Comparison of ENCODE assay signal across 12 mouse cellular contexts in genomic region chr7:133707301-133707700, GRCm38 (mm10). TPM values are rescaled to one million over a fixed set of nuclear protein-coding genes. Genes with fewer than 3 reads are reported as not detected.
A peak's percentile ranks its signal among the peaks of the same experiment; 100 is the strongest.
DNase-seq lines count a peak whose midpoint lies in the region; ATAC-seq and TF ChIP-seq lines count a peak whose summit lies in the region.
"Had no signal": no experiment of that assay in that cellular context is flagged by ENCODE, and none has a peak within 500 bp of the region (broad histone marks: within the 10 kb centered on the region; RNA-seq: fewer than 3 reads in every experiment).

No protein-coding gene starts in this region.

- TF ChIP-seq CTCF in hindbrain, postnatal 0 days (IDR thresholded peaks at IDR 0.05; ENCODE audit: low read depth): peak; percentile 24; the same call in 1 of the 2 replicates
- peak in 1 of 3 experiments; percentile 29; a peak in 3 of 6 replicates for TF ChIP-seq CTCF in MEL (IDR thresholded peaks at IDR 0.05 in 2 of 3, conservative IDR thresholded peaks at IDR 0.05 in 1 of 3; ENCODE audit: control insufficient read depth in 1 of 3, insufficient read depth in 1 of 3, low read depth in 2 of 3, low read length in 3 of 3, poor library complexity in 1 of 3, severe bottlenecking in 1 of 3)

- no peak overlapping the region for H3K27ac ChIP-seq in hindbrain, postnatal 0 days
- no peak overlapping the region for H3K27ac ChIP-seq in hindbrain, embryonic 11.5 days (ENCODE audit: low read depth, low read length)
- H3K27ac ChIP-seq in midbrain, embryonic 10.5 days (replicated peaks): no peak overlapping the region
- H3K27ac ChIP-seq in midbrain, embryonic 15.5 days: no peak overlapping the region
- H3K27ac ChIP-seq in MEL (ENCODE audit: control insufficient read depth, low read depth, low read length): no peak overlapping the region
- H3K27ac ChIP-seq in liver, embryonic 16.5 days (ENCODE audit: low read length): no peak overlapping the region
- H3K27ac ChIP-seq: heart, embryonic 15.5 days had no signal

- no peak overlapping the region for H3K9ac ChIP-seq in hindbrain, postnatal 0 days (replicated peaks; ENCODE audit: low read length)
- no peak overlapping the region for H3K9ac ChIP-seq in hindbrain, embryonic 11.5 days (ENCODE audit: low read depth, low read length)
- no peak overlapping the region for H3K9ac ChIP-seq in midbrain, embryonic 15.5 days
- no peak overlapping the region for H3K9ac ChIP-seq in MEL (ENCODE audit: control insufficient read depth, low read depth, low read length, poor library complexity, severe bottlenecking)
- H3K9ac ChIP-seq in liver, embryonic 16.5 days (ENCODE audit: low read depth, low read length): no peak overlapping the region
- H3K9ac ChIP-seq: heart, embryonic 15.5 days had no signal

- H3K36me3 ChIP-seq in hindbrain, postnatal 0 days (ENCODE audit: insufficient read depth, low read length): no peaks in the 10 kb centered on the region; the same call in 1 of the 2 replicates
- H3K36me3 ChIP-seq in hindbrain, embryonic 11.5 days (ENCODE audit: control insufficient read depth, insufficient read depth, low read length): no peaks in the 10 kb centered on the region; the same call in 1 of the 2 replicates
- peaks cover 14% of the 10 kb centered on the region for H3K36me3 ChIP-seq in midbrain, embryonic 10.5 days
- 0 out of 2 replicates have a peak, but pooled peaks cover 4% of the 10 kb centered on the region for H3K36me3 ChIP-seq in midbrain, embryonic 15.5 days (replicated peaks)
- peaks cover 0 to 8% of the 10 kb centered on the region in 2 experiments; a peak in 2 of 4 replicates for H3K36me3 ChIP-seq in MEL (ENCODE audit: control insufficient read depth in 1 of 2, insufficient read depth in 2 of 2, low read length in 2 of 2)
- H3K36me3 ChIP-seq in liver, embryonic 16.5 days (ENCODE audit: control insufficient read depth, insufficient read depth): no peaks in the 10 kb centered on the region; the same call in 1 of the 2 replicates

- no peak overlapping the region for H3K4me2 ChIP-seq in hindbrain, postnatal 0 days (ENCODE audit: low read depth, low read length)
- no peak overlapping the region for H3K4me2 ChIP-seq in hindbrain, embryonic 11.5 days (replicated peaks; ENCODE audit: low read depth, low read length)
- no peak overlapping the region for H3K4me2 ChIP-seq in midbrain, embryonic 15.5 days
- H3K4me2 ChIP-seq in liver, embryonic 16.5 days (ENCODE audit: low read depth, low read length): peak overlapping the region; percentile 96

- no peak for TF ChIP-seq RAD21 in MEL (IDR thresholded peaks at IDR 0.05; ENCODE audit: low read depth, low read length)

- ATAC-seq in hindbrain, postnatal 0 days: no peak
- no peak for ATAC-seq in hindbrain, embryonic 11.5 days (ENCODE audit: low FRiP score)
- ATAC-seq in midbrain, embryonic 15.5 days (replicated peaks): no peak
- no peak for ATAC-seq in liver, embryonic 16.5 days (ENCODE audit: low read depth)
- ATAC-seq in erythroid progenitor cell, adult 5-6 weeks (replicated peaks; ENCODE audit: low FRiP score, poor library complexity, severe bottlenecking): no peak
- ATAC-seq: forebrain, embryonic 16.5 days had no signal

- no peak for TF ChIP-seq EP300 in MEL (IDR thresholded peaks at IDR 0.05; ENCODE audit: low read depth in 1 of 2, low read length in 2 of 2)

- no peak overlapping the region for H3K4me3 ChIP-seq in hindbrain, postnatal 0 days (ENCODE audit: low read length)
- no peak overlapping the region for H3K4me3 ChIP-seq in hindbrain, embryonic 11.5 days (ENCODE audit: low read depth, low read length)
- H3K4me3 ChIP-seq in midbrain, embryonic 10.5 days: peak overlapping the region; percentile 68; the same call in 1 of the 2 replicates
- no peak overlapping the region for H3K4me3 ChIP-seq in midbrain, embryonic 15.5 days
- no peak overlapping the region for H3K4me3 ChIP-seq in MEL (ENCODE audit: control insufficient read depth in 1 of 2, insufficient read depth in 1 of 2, low read depth in 2 of 2, low read length in 2 of 2)
- H3K4me3 ChIP-seq in liver, embryonic 16.5 days (ENCODE audit: low read depth, low read length): peak overlapping the region; percentile 89

- no peaks in the 10 kb centered on the region for H3K9me3 ChIP-seq in hindbrain, postnatal 0 days (ENCODE audit: low read length)
- no peaks in the 10 kb centered on the region for H3K9me3 ChIP-seq in hindbrain, embryonic 11.5 days (ENCODE audit: control insufficient read depth, low read length)
- H3K9me3 ChIP-seq in midbrain, embryonic 10.5 days (replicated peaks): peaks cover 5% of the 10 kb centered on the region
- H3K9me3 ChIP-seq in midbrain, embryonic 15.5 days: no peaks in the 10 kb centered on the region
- no peaks in the 10 kb centered on the region for H3K9me3 ChIP-seq in MEL (replicated peaks; ENCODE audit: insufficient read depth, low read length)
- H3K9me3 ChIP-seq in liver, embryonic 16.5 days (replicated peaks; ENCODE audit: control insufficient read depth, low read length): no peaks in the 10 kb centered on the region
- H3K9me3 ChIP-seq: heart, embryonic 15.5 days had no signal

- no peaks in the 10 kb centered on the region for H3K4me1 ChIP-seq in hindbrain, postnatal 0 days (ENCODE audit: insufficient read depth, low read length)
- H3K4me1 ChIP-seq in hindbrain, embryonic 11.5 days (replicated peaks; ENCODE audit: control insufficient read depth, insufficient read depth, low read length): peaks cover 5% of the 10 kb centered on the region; the same call in 1 of the 2 replicates
- peaks cover 15% of the 10 kb centered on the region for H3K4me1 ChIP-seq in midbrain, embryonic 10.5 days
- peaks cover 18% of the 10 kb centered on the region for H3K4me1 ChIP-seq in midbrain, embryonic 15.5 days
- peaks cover 4 to 7% of the 10 kb centered on the region in 2 experiments for H3K4me1 ChIP-seq in MEL (ENCODE audit: control insufficient read depth in 1 of 2, insufficient read depth in 2 of 2, low read length in 2 of 2)
- peaks cover 37% of the 10 kb centered on the region for H3K4me1 ChIP-seq in liver, embryonic 16.5 days (ENCODE audit: control insufficient read depth, low read depth, low read length)

- DNase-seq in hindbrain, postnatal 0 days (ENCODE audit: low spot score): no peak
- DNase-seq in hindbrain, embryonic 11.5 days (ENCODE audit: low spot score): no peak
- no peak for DNase-seq in midbrain, embryonic 10.5 days (ENCODE audit: low spot score)
- peak; percentile 43 for DNase-seq in MEL (ENCODE audit: low read depth, low spot score)
- DNase-seq in embryo, embryonic 10 days (ENCODE audit: low spot score): no peak
- DNase-seq: embryo, embryonic 11 days; kidney, postnatal 10 days had no signal

- H3K79me2 ChIP-seq in MEL (ENCODE audit: control insufficient read depth, insufficient read depth, low read length, poor library complexity): peaks cover 8% of the 10 kb centered on the region

- TF ChIP-seq POLR2A in MEL (IDR thresholded peaks at IDR 0.05; ENCODE audit: control insufficient read depth in 1 of 2, insufficient read depth in 1 of 2, low read depth in 1 of 2, low read length in 2 of 2, poor library complexity in 1 of 2): no peak

- 81% methylated on average over 2 of the region's 2 CpGs for WGBS in hindbrain, postnatal 0 days
- 95% methylated on average over 2 of the region's 2 CpGs for WGBS in hindbrain, embryonic 11.5 days
- 88% methylated on average over 2 of the region's 2 CpGs for WGBS in midbrain, embryonic 10.5 days
- 87% methylated on average over 2 of the region's 2 CpGs for WGBS in midbrain, embryonic 15.5 days
- 80% methylated on average over 2 of the region's 2 CpGs for WGBS in liver, embryonic 16.5 days (ENCODE audit: insufficient replicate concordance)

- no peaks in the 10 kb centered on the region for H3K27me3 ChIP-seq in hindbrain, postnatal 0 days (ENCODE audit: insufficient read depth, low read length)
- no peaks in the 10 kb centered on the region for H3K27me3 ChIP-seq in hindbrain, embryonic 11.5 days (ENCODE audit: control insufficient read depth, insufficient read depth, low read length)
- H3K27me3 ChIP-seq in midbrain, embryonic 10.5 days (ENCODE audit: low read depth, poor library complexity, severe bottlenecking): no peaks in the 10 kb centered on the region
- no peaks in the 10 kb centered on the region for H3K27me3 ChIP-seq in midbrain, embryonic 15.5 days (replicated peaks)
- no peaks in the 10 kb centered on the region for H3K27me3 ChIP-seq in MEL (ENCODE audit: control insufficient read depth in 1 of 2, insufficient read depth in 2 of 2, low read length in 2 of 2)
- no peaks in the 10 kb centered on the region for H3K27me3 ChIP-seq in liver, embryonic 16.5 days (ENCODE audit: control insufficient read depth, insufficient read depth, low read depth, low read length)
- H3K27me3 ChIP-seq: heart, embryonic 15.5 days had no signal

RNA-seq across cellular contexts. Expression of gene Bccip, which starts 1.8 kb away (rescaled TPM):
- 38.1 and 40.6 TPM in 2 replicates for total RNA-seq in hindbrain, postnatal 0 days (2014; rRNA removed)
- 105 and 109 TPM in 2 replicates for polyA plus RNA-seq in hindbrain, postnatal 0 days (2015; fragmentation: Nextera tagmentation; extraction: Ambion mirVana)
- polyA plus RNA-seq in hindbrain, embryonic 11.5 days (2014; fragmentation: Nextera tagmentation; extraction: Ambion mirVana): 160 TPM in 2 replicates
- polyA plus RNA-seq in midbrain, embryonic 10.5 days (2016; fragmentation: Nextera tagmentation; extraction: Ambion mirVana): 167 and 188 TPM in 2 replicates
- 91.7 and 95.6 TPM in 2 replicates for polyA plus RNA-seq in midbrain, embryonic 15.5 days (2015; fragmentation: Nextera tagmentation; extraction: Ambion mirVana)
- total RNA-seq in MEL (2012; rRNA removed): 86.2 and 91.0 TPM in 2 replicates
- 100 to 1,000 TPM in 1 of 2 experiments, not detected in 1; 150 TPM for polyA plus RNA-seq in MEL (2012; ENCODE audit: insufficient read depth in 1 of 2, insufficient read length in 2 of 2, low read depth in 1 of 2, low replicate concordance in 2 of 2, missing spikeins in 1 of 2)
- polyA plus RNA-seq in liver, embryonic 16.5 days (2015; fragmentation: Nextera tagmentation; extraction: Ambion mirVana): 64.3 and 75.7 TPM in 2 replicates
- 36.0 and 87.6 TPM in 2 replicates for total RNA-seq in erythroid progenitor cell, adult 5-6 weeks (2015; ENCODE audit: low replicate concordance)
- 39.5 and 56.6 TPM in 2 replicates for total RNA-seq in erythroid progenitor cell, adult 5-6 weeks (2017; ENCODE audit: low replicate concordance)

RNA-seq across cellular contexts. Expression of gene Uros, which starts 2.6 kb away (rescaled TPM):
- 23.1 and 23.8 TPM in 2 replicates for total RNA-seq in hindbrain, postnatal 0 days (2014; rRNA removed)
- 35.4 and 38.2 TPM in 2 replicates for polyA plus RNA-seq in hindbrain, postnatal 0 days (2015; fragmentation: Nextera tagmentation; extraction: Ambion mirVana)
- 39.5 and 42.8 TPM in 2 replicates for polyA plus RNA-seq in hindbrain, embryonic 11.5 days (2014; fragmentation: Nextera tagmentation; extraction: Ambion mirVana)
- 37.2 and 38.7 TPM in 2 replicates for polyA plus RNA-seq in midbrain, embryonic 10.5 days (2016; fragmentation: Nextera tagmentation; extraction: Ambion mirVana)
- 60.4 and 62.9 TPM in 2 replicates for polyA plus RNA-seq in midbrain, embryonic 15.5 days (2015; fragmentation: Nextera tagmentation; extraction: Ambion mirVana)
- total RNA-seq in MEL (2012; rRNA removed): 12.3 and 17.5 TPM in 2 replicates
- 10 to 100 TPM in 1 of 2 experiments, not detected in 1; 22.0 TPM for polyA plus RNA-seq in MEL (2012; ENCODE audit: insufficient read depth in 1 of 2, insufficient read length in 2 of 2, low read depth in 1 of 2, low replicate concordance in 2 of 2, missing spikeins in 1 of 2)
- polyA plus RNA-seq in liver, embryonic 16.5 days (2015; fragmentation: Nextera tagmentation; extraction: Ambion mirVana): 149 and 158 TPM in 2 replicates
- 390 and 410 TPM in 2 replicates for total RNA-seq in erythroid progenitor cell, adult 5-6 weeks (2015; ENCODE audit: low replicate concordance)
- total RNA-seq in erythroid progenitor cell, adult 5-6 weeks (2017; ENCODE audit: low replicate concordance): 315 and 333 TPM in 2 replicates

RNA-seq across cellular contexts. Expression of gene Mmp21, which starts 27.4 kb away (rescaled TPM):
- total RNA-seq in hindbrain, postnatal 0 days (2014; rRNA removed): 0.11 TPM in 1 of 2 replicates, not detected in the other
- 0.10 TPM in 1 of 2 replicates, not detected in the other for polyA plus RNA-seq in hindbrain, postnatal 0 days (2015; fragmentation: Nextera tagmentation; extraction: Ambion mirVana)
- not detected in 2 replicates for polyA plus RNA-seq in hindbrain, embryonic 11.5 days (2014; fragmentation: Nextera tagmentation; extraction: Ambion mirVana)
- polyA plus RNA-seq in midbrain, embryonic 10.5 days (2016; fragmentation: Nextera tagmentation; extraction: Ambion mirVana): 0.10 TPM in 1 of 2 replicates, not detected in the other
- 0.14 TPM in 2 replicates for polyA plus RNA-seq in midbrain, embryonic 15.5 days (2015; fragmentation: Nextera tagmentation; extraction: Ambion mirVana)
- not detected in 2 replicates for total RNA-seq in MEL (2012; rRNA removed)
- polyA plus RNA-seq in MEL (2012; ENCODE audit: insufficient read depth in 1 of 2, insufficient read length in 2 of 2, low read depth in 1 of 2, low replicate concordance in 2 of 2, missing spikeins in 1 of 2): not detected
- polyA plus RNA-seq in liver, embryonic 16.5 days (2015; fragmentation: Nextera tagmentation; extraction: Ambion mirVana): 0.04 TPM in 1 of 2 replicates, not detected in the other
- total RNA-seq in erythroid progenitor cell, adult 5-6 weeks (2015; ENCODE audit: low replicate concordance): not detected in 2 replicates
- 1.2 TPM in 1 of 2 replicates, not detected in the other for total RNA-seq in erythroid progenitor cell, adult 5-6 weeks (2017; ENCODE audit: low replicate concordance)
- polyA plus RNA-seq: heart, embryonic 15.5 days had no signal

Comparison
In these comparisons a context has a peak if more than half of its experiments do, and no peak if none do; other contexts are left out.
1. H3K4me3 ChIP-seq: peak in midbrain, embryonic 10.5 days (single experiment) and liver, embryonic 16.5 days (single experiment); none in hindbrain, postnatal 0 days (single experiment), hindbrain, embryonic 11.5 days (single experiment), midbrain, embryonic 15.5 days (single experiment) and MEL (0 of 2).